Mouse (Mus musculus) testis, adult 2 months (tissue): ENCODE data around the gene Dmrta2.
A peak's percentile ranks its signal among the peaks of the same experiment; 100 is the strongest.

ENCODE experiments used
- CTCF ChIP-seq: fragments of 200-500 bp; IDR thresholded peaks from 2 replicates; pipeline ENCODE4 v1.5.1; 2012; ENCODE audit warnings: low read depth, mild to moderate bottlenecking, inconsistent platforms, low read length, moderate library complexity; ENCODE audit not compliant: control insufficient read depth, insufficient read depth, insufficient replicate concordance
- POLR2A ChIP-seq: fragments of 200-500 bp; IDR thresholded peaks from 2 replicates; pipeline ENCODE4 v1.6.1; 2012; ENCODE audit warnings: low read depth, mild to moderate bottlenecking, inconsistent platforms, low read length, moderate library complexity; ENCODE audit not compliant: control insufficient read depth

DNA sequence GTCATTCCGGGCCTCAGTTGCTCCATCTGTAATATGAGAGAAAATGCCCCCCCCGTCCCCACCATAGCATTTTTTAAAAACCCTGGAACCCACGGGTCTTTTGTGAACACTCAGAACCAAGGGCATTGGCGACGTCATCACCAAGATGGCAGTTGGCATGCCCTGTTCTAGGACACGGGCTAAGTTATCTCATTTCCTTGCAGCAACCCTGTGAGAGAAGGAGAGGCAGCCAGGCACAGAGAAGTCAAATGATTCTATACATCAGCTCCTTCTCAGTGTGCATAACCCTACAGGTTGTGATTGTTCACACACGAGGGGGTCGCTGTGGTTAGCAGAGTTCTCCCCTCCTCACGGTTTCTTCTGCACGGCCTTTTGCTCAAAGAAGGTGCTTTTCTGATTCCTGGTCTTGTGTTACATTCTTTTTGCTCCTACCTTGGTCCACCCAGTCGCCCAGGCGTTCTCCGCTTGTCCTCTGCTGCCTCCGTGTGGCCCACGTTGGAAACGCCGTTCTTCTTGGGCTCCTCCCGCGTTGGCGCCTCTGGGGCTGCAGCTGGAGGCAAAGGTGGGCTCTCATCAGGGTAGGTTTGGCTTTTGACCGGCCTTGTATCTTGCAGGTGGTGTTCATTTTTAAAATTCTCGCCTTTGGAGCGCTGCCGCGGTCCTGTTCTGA is 44.2 kb downstream of the Dmrta2 start:
- TF ChIP-seq CTCF = peak; percentile 90; the same call in 1 of the 2 replicates
- TF ChIP-seq POLR2A = no peak
